Mouse (Mus musculus) hindbrain, embryonic 14.5 days (tissue): ENCODE measurements at regions not wholly inside any gene's neighbourhood (a gene's known extent, or its start where the extent isn't known, plus 50 kb on each side); places are given as distances from the start of the nearest gene placed in this dataset.

Experiments used
- ATAC-seq: fragments of 200-750 bp; cut with Nextera tagmentation; 2 replicates; pipeline ENCODE4 v1.8.0; 2017; ENCODE audit warnings: moderate number of reproducible peaks, mild to moderate bottlenecking, moderate TSS enrichment, moderate library complexity; ENCODE audit not compliant: low FRiP score
- DNase-seq: peaks from one replicate; pipeline ENCODE4 v3.0.0-alpha.2; 2015; ENCODE audit warnings: low spot score
- H3K27ac ChIP-seq: fragments of 300-500 bp; sonication (generic); 2 replicates; pipeline ENCODE4 v1.5.1; 2014; ENCODE audit warnings: mild to moderate bottlenecking, moderate library complexity
- H3K27me3 ChIP-seq: fragments of 300-500 bp; sonication (generic); 2 replicates; pipeline ENCODE4 v1.6.1; 2014; ENCODE audit warnings: mild to moderate bottlenecking, low read length, mixed read lengths; ENCODE audit not compliant: control insufficient read depth, insufficient read depth
- H3K36me3 ChIP-seq: fragments of 300-500 bp; sonication (generic); replicated peaks from 2 replicates; pipeline ENCODE4 v1.6.1; 2014; ENCODE audit not compliant: control insufficient read depth, insufficient read depth
- H3K4me1 ChIP-seq: fragments of 300-500 bp; sonication (generic); replicated peaks from 2 replicates; pipeline ENCODE4 v1.6.1; 2014; ENCODE audit warnings: antibody characterized with exemption, low read length, mixed read lengths; ENCODE audit not compliant: control insufficient read depth, insufficient read depth
- H3K4me2 ChIP-seq: fragments of 300-500 bp; sonication (generic); replicated peaks from 2 replicates; pipeline ENCODE4 v1.6.1; 2014; ENCODE audit warnings: mild to moderate bottlenecking, moderate library complexity
- H3K4me3 ChIP-seq: fragments of 300-500 bp; sonication (generic); replicated peaks from 2 replicates; pipeline ENCODE4 v1.5.1; 2014; ENCODE audit warnings: mild to moderate bottlenecking, low read length
- H3K9ac ChIP-seq: fragments of 300-500 bp; sonication (generic); 2 replicates; pipeline ENCODE4 v1.6.1; 2014
- H3K9me3 ChIP-seq: fragments of 300-500 bp; sonication (generic); 2 replicates; pipeline ENCODE4 v1.6.1; 2016; ENCODE audit warnings: low read length; ENCODE audit not compliant: control insufficient read depth
- WGBS: fragments of 180-500 bp; shearing (Covaris S2); extraction: QIAGEN DNeasy Blood & Tissue Kit; methylation state at CpG from one replicate; pipeline ENCODE4 v1.1.7; 2014; 5-methylcytosine and 5-hydroxymethylcytosine counted together

DNA sequence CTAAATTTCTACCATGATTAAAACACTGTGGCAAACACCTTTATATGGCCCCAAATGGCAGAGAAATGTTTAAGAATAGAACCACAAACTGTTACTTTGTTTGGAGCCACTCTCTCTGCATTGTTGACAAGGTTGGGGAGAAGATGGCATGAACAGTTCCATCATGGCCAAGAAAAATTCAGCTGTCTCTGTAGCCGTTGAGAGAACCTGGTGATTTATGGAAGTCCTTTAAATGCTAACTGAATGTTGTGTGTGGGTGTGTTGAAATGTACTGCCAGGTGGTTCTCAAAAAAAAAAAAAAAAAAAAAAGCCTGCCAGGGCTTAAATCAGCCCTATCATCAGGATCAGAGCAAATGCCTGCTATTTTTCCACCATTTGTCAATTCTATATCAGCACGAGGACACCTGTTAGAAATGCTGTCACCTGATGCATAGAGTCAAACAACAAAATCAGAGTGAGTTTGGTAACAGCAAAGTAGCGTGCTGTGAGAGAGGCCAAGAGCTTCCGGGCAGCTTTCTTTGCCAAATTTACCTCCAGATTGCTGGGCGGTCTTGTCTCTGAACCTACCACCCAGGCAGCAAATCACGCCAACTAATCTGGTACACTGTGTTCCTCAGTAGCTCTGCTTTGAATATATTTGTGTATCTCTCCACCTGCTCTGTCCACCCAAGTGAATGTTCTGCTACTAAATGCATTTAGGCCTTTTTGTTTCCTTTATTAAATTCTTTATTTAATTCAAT lies 536.5 kb downstream of the Btbd3 start:
- DNase-seq (no peak), ATAC-seq (no peak)
- H3K9me3 ChIP-seq = no peaks in the 10 kb centered on the region
- no peak overlapping the region for H3K4me2 ChIP-seq
- H3K4me1 ChIP-seq = no peaks in the 10 kb centered on the region
- no peak overlapping the region for H3K27ac ChIP-seq
- no peaks in the 10 kb centered on the region for H3K27me3 ChIP-seq
- H3K4me3 ChIP-seq = no peak overlapping the region
- no peaks in the 10 kb centered on the region for H3K36me3 ChIP-seq
- H3K9ac ChIP-seq = no peak overlapping the region
- 86% methylated on average over 6 of the region's 6 CpGs for WGBS

GRCm38 (mm10) chr2:138806196-138806595 lies 549.8 kb downstream of the Btbd3 start:
- no peak for ATAC-seq
- Histone ChIP-seq H3K27ac (no peak overlapping the region), H3K9me3 (no peaks in the 10 kb centered on the region), H3K36me3 (no peaks in the 10 kb centered on the region), H3K4me2 (no peak overlapping the region), H3K4me3 (no peak overlapping the region), H3K9ac (no peak overlapping the region), H3K27me3 (no peaks in the 10 kb centered on the region), H3K4me1 (no peaks in the 10 kb centered on the region)
- WGBS = 76% methylated on average over 3 of the region's 3 CpGs
- no peak for DNase-seq

DNA sequence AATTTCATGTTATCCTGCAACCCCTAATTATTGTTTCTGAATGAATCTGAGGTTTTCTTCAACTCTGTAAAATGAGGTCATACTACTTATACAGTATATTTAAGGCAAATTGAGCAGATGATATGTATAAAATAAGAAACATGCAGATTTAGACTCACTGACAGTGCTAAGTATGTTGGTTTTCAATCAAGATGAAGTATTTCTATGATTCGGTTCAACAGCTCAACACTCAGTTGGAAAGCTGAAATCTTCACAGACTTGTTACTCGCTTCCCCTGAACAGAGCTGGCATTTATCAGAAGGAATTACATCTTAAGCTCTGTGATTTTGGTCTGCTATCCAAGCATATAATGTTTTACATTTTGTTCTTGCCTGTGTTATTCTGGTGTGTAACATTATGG lies 553.4 kb downstream of the Btbd3 start:
- DNase-seq = no peak
- WGBS = 93% methylated on average over 2 of the region's 2 CpGs
- Histone ChIP-seq H3K36me3 (no peaks in the 10 kb centered on the region), H3K4me1 (no peaks in the 10 kb centered on the region), H3K4me2 (no peak overlapping the region), H3K27me3 (no peaks in the 10 kb centered on the region), H3K27ac (no peak overlapping the region), H3K9me3 (no peaks in the 10 kb centered on the region), H3K9ac (no peak overlapping the region), H3K4me3 (no peak overlapping the region)
- ATAC-seq = no peak

DNA sequence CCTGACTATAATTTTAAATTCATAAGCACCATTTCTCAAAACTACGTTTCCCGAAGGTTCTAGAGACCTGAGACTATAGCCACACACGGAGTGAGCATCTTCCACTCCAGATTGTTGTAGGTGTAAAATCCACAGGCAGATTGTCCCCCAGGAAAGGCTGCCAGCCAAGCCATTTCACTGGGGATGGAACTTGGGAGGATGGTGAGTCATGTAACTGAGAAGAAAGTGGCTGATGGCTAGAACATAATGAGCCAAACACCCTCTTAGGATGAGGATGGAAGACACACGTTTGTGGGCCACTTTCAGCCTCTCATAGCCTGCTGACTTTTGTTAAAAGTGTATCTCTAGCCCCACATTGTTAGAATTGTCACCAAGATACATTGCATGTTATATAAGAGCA lies 564.1 kb downstream of the Btbd3 start:
- ATAC-seq (no peak), DNase-seq (no peak)
- no peak overlapping the region for H3K27ac ChIP-seq
- H3K4me1 ChIP-seq = no peaks in the 10 kb centered on the region
- WGBS = 93% methylated on average over 4 of the region's 4 CpGs
- no peaks in the 10 kb centered on the region for H3K9me3 ChIP-seq
- no peaks in the 10 kb centered on the region for H3K27me3 ChIP-seq
- H3K4me3 ChIP-seq = no peak overlapping the region
- H3K36me3 ChIP-seq = no peaks in the 10 kb centered on the region
- no peak overlapping the region for H3K4me2 ChIP-seq
- H3K9ac ChIP-seq = no peak overlapping the region

- H3K36me3 ChIP-seq = no peaks in the 10 kb centered on the region
- no peak for ATAC-seq
- DNase-seq = no peak
- H3K27me3 ChIP-seq = no peaks in the 10 kb centered on the region
- H3K4me2 ChIP-seq = no peak overlapping the region
- no peak overlapping the region for H3K9ac ChIP-seq
- H3K4me1 ChIP-seq = no peaks in the 10 kb centered on the region
- WGBS = 56% methylated on average over 4 of the region's 4 CpGs
- H3K27ac ChIP-seq = no peak overlapping the region
- H3K9me3 ChIP-seq = no peaks in the 10 kb centered on the region
- H3K4me3 ChIP-seq = no peak overlapping the region
Measured at GRCm38 (mm10) chr2:138824873-138825272, 568.5 kb downstream of the Btbd3 start.

GRCm38 (mm10) chr2:138827813-138828570 lies 571.6 kb downstream of the Btbd3 start:
- Histone ChIP-seq H3K27ac (no peak overlapping the region), H3K9me3 (no peaks in the 10 kb centered on the region), H3K36me3 (no peaks in the 10 kb centered on the region), H3K4me3 (no peak overlapping the region), H3K27me3 (no peaks in the 10 kb centered on the region), H3K4me2 (no peak overlapping the region), H3K9ac (no peak overlapping the region), H3K4me1 (no peaks in the 10 kb centered on the region)
- ATAC-seq (no peak), DNase-seq (no peak)
- WGBS = 41% methylated on average over 2 of the region's 2 CpGs

- H3K27ac ChIP-seq = no peak overlapping the region
- no peak for ATAC-seq
- no peak overlapping the region for H3K4me2 ChIP-seq
- H3K9me3 ChIP-seq = no peaks in the 10 kb centered on the region
- no peak for DNase-seq
- H3K27me3 ChIP-seq = no peaks in the 10 kb centered on the region
- WGBS = 35% methylated on average over 3 of the region's 3 CpGs
- no peak overlapping the region for H3K9ac ChIP-seq
- H3K36me3 ChIP-seq = no peaks in the 10 kb centered on the region
- H3K4me3 ChIP-seq = no peak overlapping the region
- H3K4me1 ChIP-seq = no peaks in the 10 kb centered on the region
Measured at GRCm38 (mm10) chr2:138838846-138839245, 582.5 kb downstream of the Btbd3 start.

DNA sequence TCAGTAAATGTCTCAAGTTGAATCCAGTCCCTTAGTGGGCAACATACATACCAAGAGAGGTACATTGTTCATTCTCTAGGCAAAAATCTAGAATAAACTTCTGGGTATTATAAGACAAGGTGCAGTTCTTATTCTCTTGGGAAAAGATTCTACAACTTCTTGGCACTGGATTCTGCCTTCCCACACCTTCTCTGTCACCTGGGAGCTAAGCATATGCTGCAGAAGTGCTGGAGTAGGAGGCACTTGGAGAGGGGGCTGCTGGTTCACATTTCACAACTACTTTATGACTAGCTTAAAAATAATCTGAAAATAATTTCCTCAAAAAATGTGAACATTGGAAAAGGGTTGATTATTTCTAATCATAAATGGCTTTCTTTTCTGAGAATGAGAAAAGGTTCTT lies 602.8 kb downstream of the Btbd3 start:
- no peak for ATAC-seq
- Histone ChIP-seq H3K9ac (no peak overlapping the region), H3K4me2 (no peak overlapping the region), H3K27ac (no peak overlapping the region), H3K27me3 (no peaks in the 10 kb centered on the region), H3K36me3 (no peaks in the 10 kb centered on the region), H3K4me1 (no peaks in the 10 kb centered on the region), H3K9me3 (no peaks in the 10 kb centered on the region), H3K4me3 (no peak overlapping the region)
- DNase-seq = no peak

DNA sequence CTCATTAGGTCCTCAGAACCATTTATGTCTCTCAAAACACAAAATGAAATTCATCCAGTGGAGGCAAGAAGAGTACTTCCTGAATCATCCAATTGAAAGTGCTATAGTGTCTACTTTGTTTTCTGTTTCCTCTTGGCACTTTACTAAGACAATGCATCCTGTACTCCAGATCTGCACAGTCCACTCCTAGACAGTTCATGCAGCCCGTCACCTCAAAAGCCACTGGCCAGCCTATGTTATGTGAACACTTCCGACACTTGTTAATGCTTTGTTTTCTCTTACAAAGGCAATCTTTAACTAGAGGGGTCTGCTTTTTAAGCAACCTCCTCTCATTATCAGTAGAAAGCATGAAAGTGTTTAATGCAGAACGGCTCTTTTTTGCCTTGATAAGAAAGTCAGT lies 597.1 kb upstream of the Sptlc3 start:
- Histone ChIP-seq H3K4me3 (no peak overlapping the region), H3K9ac (no peak overlapping the region), H3K4me2 (no peak overlapping the region), H3K27me3 (no peaks in the 10 kb centered on the region), H3K4me1 (no peaks in the 10 kb centered on the region), H3K27ac (no peak overlapping the region), H3K9me3 (no peaks in the 10 kb centered on the region), H3K36me3 (no peaks in the 10 kb centered on the region)
- DNase-seq (no peak), ATAC-seq (no peak)
- WGBS = 50% methylated on average over 3 of the region's 3 CpGs
